In the genomic region with DNA sequence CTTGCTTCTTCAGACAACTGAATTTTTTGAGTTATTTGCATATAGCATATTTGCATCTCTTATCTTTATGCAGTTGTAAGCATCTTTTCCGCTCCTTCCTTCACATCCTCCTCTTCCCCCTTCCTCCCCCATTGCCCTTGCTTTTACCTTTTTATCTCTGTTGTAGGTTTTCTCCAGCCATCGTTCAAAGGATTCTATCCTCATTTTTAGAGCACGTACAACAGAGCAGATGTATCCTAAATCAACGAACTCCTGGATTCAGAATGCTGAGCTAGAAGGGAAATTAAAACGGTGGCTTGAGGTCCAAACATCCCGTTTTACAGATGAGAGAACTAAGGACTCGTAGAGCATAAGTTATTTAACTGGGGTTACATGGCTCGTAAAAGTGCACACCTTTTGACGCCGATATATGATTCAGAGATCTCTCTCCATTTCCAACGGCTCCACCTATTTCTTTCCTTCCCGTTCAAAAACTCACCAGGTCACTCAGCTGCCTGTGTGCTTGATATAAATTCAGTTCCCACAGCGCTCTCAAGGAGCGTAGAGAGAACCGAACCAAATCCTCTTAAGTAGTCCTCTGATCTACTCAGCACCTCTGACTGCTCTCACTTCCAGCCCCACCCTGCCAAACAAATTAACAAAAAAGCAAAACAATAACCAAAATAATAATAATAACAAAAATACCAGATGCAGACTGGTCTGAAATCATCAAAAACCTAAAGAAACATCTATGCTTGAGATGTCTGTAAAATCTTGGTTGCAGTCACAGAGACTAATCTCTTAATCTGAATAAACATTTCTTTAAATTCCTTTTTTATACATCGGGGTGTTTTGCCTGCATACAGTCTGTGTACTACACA, we compare ENCODE assay signal across 8 mouse cellular contexts. TPM values are rescaled to one million over a fixed set of nuclear protein-coding genes. Genes with fewer than 3 reads are reported as not detected.
DNase-seq lines count a peak whose midpoint lies in the region; ATAC-seq and TF ChIP-seq lines count a peak whose summit lies in the region.

No protein-coding gene starts in this region.

- H3K27me3 ChIP-seq in kidney, postnatal 0 days (ENCODE audit: insufficient read depth, low read length), result no peaks in the 10 kb centered on the region
- H3K27me3 ChIP-seq in hindbrain, embryonic 15.5 days, result no peaks in the 10 kb centered on the region
- no peaks in the 10 kb centered on the region for H3K27me3 ChIP-seq in midbrain, embryonic 15.5 days (replicated peaks)

- peak overlapping the region; percentile 52 for H3K4me2 ChIP-seq in kidney, postnatal 0 days (ENCODE audit: low read length)
- peak overlapping the region; percentile 80 for H3K4me2 ChIP-seq in hindbrain, embryonic 15.5 days
- H3K4me2 ChIP-seq in midbrain, embryonic 15.5 days, result peak overlapping the region; percentile 67

- peaks cover 10% of the 10 kb centered on the region; the same call in 1 of the 2 replicates for H3K4me1 ChIP-seq in kidney, postnatal 0 days (replicated peaks; ENCODE audit: insufficient read depth, low read length)
- peaks cover 19% of the 10 kb centered on the region for H3K4me1 ChIP-seq in hindbrain, embryonic 15.5 days (replicated peaks)
- H3K4me1 ChIP-seq in midbrain, embryonic 15.5 days, result peaks cover 23% of the 10 kb centered on the region

- H3K9ac ChIP-seq in kidney, postnatal 0 days (ENCODE audit: low read depth, low read length), result peak overlapping the region; percentile 99; the same call in 1 of the 2 replicates
- peak overlapping the region; percentile 57 for H3K9ac ChIP-seq in hindbrain, embryonic 15.5 days
- H3K9ac ChIP-seq in midbrain, embryonic 15.5 days, result peak overlapping the region; percentile 56

- 15% methylated on average over 16 of the region's 16 CpGs for WGBS in kidney, postnatal 0 days
- 17% methylated on average over 16 of the region's 16 CpGs for WGBS in hindbrain, embryonic 15.5 days
- WGBS in midbrain, embryonic 15.5 days, result 8% methylated on average over 16 of the region's 16 CpGs

- no peak for ATAC-seq in kidney, postnatal 0 days (replicated peaks; ENCODE audit: low FRiP score, low read depth)
- no peak for ATAC-seq in hindbrain, embryonic 15.5 days (ENCODE audit: low FRiP score, low read depth)
- ATAC-seq in midbrain, embryonic 15.5 days (replicated peaks), result no peak

- H3K4me3 ChIP-seq in kidney, postnatal 0 days (replicated peaks; ENCODE audit: low read depth, low read length), result peak overlapping the region; percentile 98
- peak overlapping the region; percentile 99 for H3K4me3 ChIP-seq in hindbrain, embryonic 15.5 days
- peak overlapping the region; percentile 99 for H3K4me3 ChIP-seq in midbrain, embryonic 15.5 days

- peak; percentile 27 for DNase-seq in kidney, postnatal 0 days (ENCODE audit: low spot score)
- no peak for DNase-seq in kidney, postnatal 36 days
- DNase-seq in brain, adult 2 months (ENCODE audit: low read depth, low spot score), result peak; percentile 28
- no peak for DNase-seq in urinary bladder, postnatal 14 days (ENCODE audit: low spot score)
- DNase-seq in gastrocnemius, postnatal 25 days, result no peak
- no peak for DNase-seq in thymus, postnatal 25 days

- H3K27ac ChIP-seq in kidney, postnatal 0 days, result no peak overlapping the region
- H3K27ac ChIP-seq in hindbrain, embryonic 15.5 days (replicated peaks), result peak overlapping the region; percentile 98
- H3K27ac ChIP-seq in midbrain, embryonic 15.5 days, result peak overlapping the region; percentile 97

- H3K36me3 ChIP-seq in kidney, postnatal 0 days (ENCODE audit: insufficient read depth, low read length), result no peaks in the 10 kb centered on the region
- no peaks in the 10 kb centered on the region for H3K36me3 ChIP-seq in hindbrain, embryonic 15.5 days
- H3K36me3 ChIP-seq in midbrain, embryonic 15.5 days (replicated peaks), result no peaks in the 10 kb centered on the region

- H3K9me3 ChIP-seq in kidney, postnatal 0 days (replicated peaks; ENCODE audit: low read length), result no peaks in the 10 kb centered on the region
- H3K9me3 ChIP-seq in hindbrain, embryonic 15.5 days, result no peaks in the 10 kb centered on the region
- H3K9me3 ChIP-seq in midbrain, embryonic 15.5 days, result no peaks in the 10 kb centered on the region

- no peak for TF ChIP-seq CTCF in kidney, postnatal 0 days (IDR thresholded peaks at IDR 0.05; ENCODE audit: low read depth)

RNA-seq across cellular contexts. Expression of gene Cpsf6, which starts 2.2 kb away (rescaled TPM):
- 111 and 120 TPM in 2 replicates for polyA plus RNA-seq in kidney, postnatal 0 days (2015; fragmentation: Nextera tagmentation; extraction: Ambion mirVana)
- 123 and 126 TPM in 2 replicates for polyA plus RNA-seq in hindbrain, embryonic 15.5 days (2015; fragmentation: Nextera tagmentation; extraction: Ambion mirVana)
- polyA plus RNA-seq in midbrain, embryonic 15.5 days (2015; fragmentation: Nextera tagmentation; extraction: Ambion mirVana), result 148 and 154 TPM in 2 replicates
- total RNA-seq in gastrocnemius, postnatal 25 days (2021), result 10 to 100 TPM; 21.6 to 24.2 TPM

Comparison
In these comparisons a context has a peak if more than half of its experiments do, and no peak if none do; other contexts are left out.
1. DNase-seq: peak in kidney, postnatal 0 days (single experiment) and brain, adult 2 months (single experiment); none in kidney, postnatal 36 days (0 of 2), urinary bladder, postnatal 14 days (single experiment), gastrocnemius, postnatal 25 days (single experiment) and thymus, postnatal 25 days (single experiment).
2. Peak in every context shown above with its lines, with median percentiles within 50 percentile points of each other: H3K4me2 ChIP-seq, H3K4me3 ChIP-seq and H3K9ac ChIP-seq.